Mouse (Mus musculus): ENCODE results near the gene Tpi1.

DNA sequence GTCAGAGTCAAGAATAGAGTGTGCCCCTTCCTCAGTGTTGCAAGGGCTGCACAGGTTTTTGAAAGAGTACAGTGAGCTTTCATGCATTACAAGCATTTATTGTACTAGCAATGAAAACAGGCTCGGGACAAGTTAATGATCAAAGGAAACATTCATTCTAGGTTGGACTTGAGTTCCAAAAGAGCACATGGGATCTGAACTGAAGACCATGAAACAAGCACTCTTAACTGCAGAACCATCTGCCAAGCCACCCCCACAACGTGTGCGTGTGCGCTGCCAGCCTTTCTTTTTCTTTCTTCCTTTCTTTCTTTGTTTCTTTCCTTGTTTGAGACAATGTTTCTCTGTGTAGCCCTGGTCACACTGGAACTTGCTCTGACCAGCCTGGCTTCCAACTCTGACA, 18.3 kb downstream of the Tpi1 start:
- TF ChIP-seq POLR2A (IDR thresholded peaks at IDR 0.05; ENCODE audit: low read depth, low read length): no peak
- TF ChIP-seq CTCF (IDR thresholded peaks at IDR 0.05; ENCODE audit: extremely low read depth, insufficient read depth, insufficient read length, insufficient replicate concordance): no peak

Data from spleen, adult 2 months (tissue).